Mouse (Mus musculus) stomach, postnatal 0 days (tissue): ENCODE measurements at regions not wholly inside any gene's neighbourhood (a gene's known extent, or its start where the extent isn't known, plus 50 kb on each side); places are given as distances from the start of the nearest gene placed in this dataset.

ENCODE experiments used
- CTCF ChIP-seq: IDR thresholded peaks from 2 replicates; pipeline ENCODE4 v1.5.1; 2016; ENCODE audit warnings: antibody characterized with exemption, low read depth, mild to moderate bottlenecking, moderate library complexity
- EP300 ChIP-seq: optimal IDR thresholded peaks from 2 replicates; pipeline ENCODE3; 2016; ENCODE audit warnings: antibody characterized with exemption

DNA sequence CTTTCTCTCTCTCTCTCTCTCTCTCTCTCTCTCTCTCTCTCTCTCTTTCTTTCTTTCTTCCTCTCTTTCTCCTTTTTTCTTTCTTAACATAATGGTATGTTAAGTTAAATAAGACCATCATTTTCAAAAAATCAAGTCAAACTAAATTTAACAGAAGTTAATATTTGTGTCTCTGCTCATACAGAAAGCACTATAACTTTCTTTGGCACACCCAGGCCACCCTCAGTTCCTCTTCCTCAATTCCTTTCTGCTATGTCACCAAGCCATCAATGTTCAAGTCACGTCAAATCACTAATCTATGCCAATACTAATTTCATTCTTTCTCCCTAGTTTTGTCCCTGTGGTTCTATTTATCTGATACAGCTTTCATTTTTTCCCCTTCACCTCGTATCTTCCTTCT is 66.5 kb upstream of the Mtap start:
- no peak for TF ChIP-seq EP300
- no peak for TF ChIP-seq CTCF
